Mouse (Mus musculus): ENCODE data around the gene Serping1.

GRCm38 (mm10) chr2:84750115-84750514 is 25.1 kb downstream of the Serping1 start:
- TF ChIP-seq POLR2A (IDR thresholded peaks at IDR 0.05; ENCODE audit: extremely low read depth, insufficient read depth, low read length) (no peak), CTCF (IDR thresholded peaks at IDR 0.05; ENCODE audit: extremely low read depth, insufficient read depth, low read length) (no peak)

Measured in cortical plate, adult 2 months (tissue).